Mouse (Mus musculus): ENCODE data around the gene Spaca4. TPM values are rescaled to one million over a fixed set of nuclear protein-coding genes. Genes with fewer than 3 reads are reported as not detected.

Gene Spaca4
- polyA plus RNA-seq, 1 experiment from 2014 or later = not detected

- H3K36me3 ChIP-seq (ENCODE audit: control insufficient read depth, insufficient read depth, low read length) = peaks cover 10% of the 10 kb centered on the region; the same call in 1 of the 2 replicates
- WGBS = 0% methylated on average over 7 of the region's 7 CpGs
- H3K9me3 ChIP-seq (ENCODE audit: control insufficient read depth, low read length) = no peaks in the 10 kb centered on the region
- peak overlapping the region; percentile 84; the same call in 1 of the 2 replicates for H3K9ac ChIP-seq (ENCODE audit: low read depth, low read length)
- H3K4me3 ChIP-seq (ENCODE audit: low read length) = peak overlapping the region; percentile 64
- H3K27ac ChIP-seq (ENCODE audit: low read depth, low read length) = peak overlapping the region; percentile 90; the same call in 1 of the 2 replicates
- peak; percentile 29; the same call in 1 of the 2 replicates for ATAC-seq (ENCODE audit: low FRiP score, low TSS enrichment)
- peak overlapping the region; percentile 93 for H3K4me2 ChIP-seq (replicated peaks; ENCODE audit: low read depth, low read length)
- peaks cover 35% of the 10 kb centered on the region for H3K4me1 ChIP-seq (ENCODE audit: control insufficient read depth, insufficient read depth, low read length)
- no peaks in the 10 kb centered on the region for H3K27me3 ChIP-seq (ENCODE audit: control insufficient read depth, insufficient read depth, low read length)
Observed at GRCm38 (mm10) chr7:45705873-45706281, 19.7 kb downstream of the Spaca4 start.

DNA sequence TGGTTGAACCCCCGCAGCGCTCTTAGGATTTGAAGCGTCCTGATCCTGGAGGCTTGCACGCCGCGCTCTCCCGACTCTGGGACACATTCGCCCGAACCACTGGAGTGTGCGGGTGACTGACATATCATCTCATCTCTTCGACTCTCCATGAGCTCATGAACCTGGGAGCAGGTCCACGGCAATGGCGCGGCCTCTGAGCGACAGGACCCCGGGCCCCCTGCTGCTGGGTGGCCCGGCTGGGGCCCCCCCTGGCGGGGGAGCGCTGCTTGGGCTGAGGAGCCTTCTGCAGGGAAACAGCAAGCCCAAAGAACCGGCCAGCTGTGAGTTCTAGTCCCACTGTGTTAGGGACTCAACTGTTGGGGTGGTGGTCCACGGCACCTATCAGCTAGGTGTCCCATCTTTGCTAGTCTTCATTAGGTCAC lies 20.2 kb downstream of the Spaca4 start:
- WGBS = under 1% methylated on average over 21 of the region's 21 CpGs
- Histone ChIP-seq H3K27me3 (ENCODE audit: control insufficient read depth, insufficient read depth, low read length) (no peaks in the 10 kb centered on the region; the same call in 1 of the 2 replicates), H3K27ac (ENCODE audit: low read depth, low read length) (peak overlapping the region; percentile 79), H3K36me3 (ENCODE audit: control insufficient read depth, insufficient read depth, low read length) (peaks cover 6% of the 10 kb centered on the region; the same call in 1 of the 2 replicates), H3K4me1 (ENCODE audit: control insufficient read depth, insufficient read depth, low read length) (peaks cover 38% of the 10 kb centered on the region), H3K9ac (ENCODE audit: low read depth, low read length) (peak overlapping the region; percentile 84), H3K9me3 (ENCODE audit: control insufficient read depth, low read length) (no peaks in the 10 kb centered on the region), H3K4me2 (replicated peaks; ENCODE audit: low read depth, low read length) (peak overlapping the region; percentile 93), H3K4me3 (ENCODE audit: low read length) (peak overlapping the region; percentile 64)
- peak; percentile 0 for ATAC-seq (ENCODE audit: low FRiP score, low TSS enrichment)

GRCm38 (mm10) chr7:45704730-45705442 lies 20.7 kb downstream of the Spaca4 start, which contains the start of gene Dbp:
TSS of gene Dbp (plus strand) at chr7:45705088.
- peaks cover 43% of the 10 kb centered on the region for H3K4me1 ChIP-seq (ENCODE audit: control insufficient read depth, insufficient read depth, low read length)
- H3K27ac ChIP-seq (ENCODE audit: low read depth, low read length) = peak within 1 kb of the TSS; percentile 79
- H3K4me3 ChIP-seq (ENCODE audit: low read length) = peak within 1 kb of the TSS; percentile 64
- peak within 1 kb of the TSS; percentile 93 for H3K4me2 ChIP-seq (replicated peaks; ENCODE audit: low read depth, low read length)
- under 1% methylated on average over 36 of the region's 36 CpGs for WGBS
- no peaks in the 10 kb centered on the region; the same call in none of the 2 replicates for H3K27me3 ChIP-seq (ENCODE audit: control insufficient read depth, insufficient read depth, low read length)
- no peaks in the 10 kb centered on the region for H3K9me3 ChIP-seq (ENCODE audit: control insufficient read depth, low read length)
- no peaks in the 10 kb centered on the region; the same call in 1 of the 2 replicates for H3K36me3 ChIP-seq (ENCODE audit: control insufficient read depth, insufficient read depth, low read length)
- ATAC-seq (ENCODE audit: low FRiP score, low TSS enrichment) = peak; percentile 87
- H3K9ac ChIP-seq (ENCODE audit: low read depth, low read length) = peak within 1 kb of the TSS; percentile 84

GRCm38 (mm10) chr7:45704046-45704559 lies 21.5 kb downstream of the Spaca4 start:
- Histone ChIP-seq H3K27ac (ENCODE audit: low read depth, low read length) (peak overlapping the region; percentile 69), H3K27me3 (ENCODE audit: control insufficient read depth, insufficient read depth, low read length) (peaks cover 5% of the 10 kb centered on the region), H3K36me3 (ENCODE audit: control insufficient read depth, insufficient read depth, low read length) (no peaks in the 10 kb centered on the region), H3K4me2 (replicated peaks; ENCODE audit: low read depth, low read length) (peak overlapping the region; percentile 84), H3K4me3 (ENCODE audit: low read length) (peak overlapping the region; percentile 64), H3K9me3 (ENCODE audit: control insufficient read depth, low read length) (no peaks in the 10 kb centered on the region), H3K9ac (ENCODE audit: low read depth, low read length) (peak overlapping the region; percentile 54; the same call in 1 of the 2 replicates), H3K4me1 (ENCODE audit: control insufficient read depth, insufficient read depth, low read length) (peaks cover 45% of the 10 kb centered on the region)
- peak; percentile 22 for ATAC-seq (ENCODE audit: low FRiP score, low TSS enrichment)
- WGBS = 2% methylated on average over 13 of the region's 13 CpGs

- Histone ChIP-seq H3K27me3 (ENCODE audit: control insufficient read depth, insufficient read depth, low read length) (peaks cover 8% of the 10 kb centered on the region), H3K9ac (ENCODE audit: low read depth, low read length) (peak overlapping the region; percentile 54), H3K27ac (ENCODE audit: low read depth, low read length) (peak overlapping the region; percentile 69), H3K4me1 (ENCODE audit: control insufficient read depth, insufficient read depth, low read length) (peaks cover 45% of the 10 kb centered on the region), H3K4me2 (replicated peaks; ENCODE audit: low read depth, low read length) (peak overlapping the region; percentile 84), H3K9me3 (ENCODE audit: control insufficient read depth, low read length) (no peaks in the 10 kb centered on the region), H3K4me3 (ENCODE audit: low read length) (peak overlapping the region; percentile 64), H3K36me3 (ENCODE audit: control insufficient read depth, insufficient read depth, low read length) (no peaks in the 10 kb centered on the region)
- no peak for ATAC-seq (ENCODE audit: low FRiP score, low TSS enrichment)
- WGBS = 49% methylated on average over 12 of the region's 12 CpGs
Observed at GRCm38 (mm10) chr7:45703521-45704033, 22.0 kb downstream of the Spaca4 start.

DNA sequence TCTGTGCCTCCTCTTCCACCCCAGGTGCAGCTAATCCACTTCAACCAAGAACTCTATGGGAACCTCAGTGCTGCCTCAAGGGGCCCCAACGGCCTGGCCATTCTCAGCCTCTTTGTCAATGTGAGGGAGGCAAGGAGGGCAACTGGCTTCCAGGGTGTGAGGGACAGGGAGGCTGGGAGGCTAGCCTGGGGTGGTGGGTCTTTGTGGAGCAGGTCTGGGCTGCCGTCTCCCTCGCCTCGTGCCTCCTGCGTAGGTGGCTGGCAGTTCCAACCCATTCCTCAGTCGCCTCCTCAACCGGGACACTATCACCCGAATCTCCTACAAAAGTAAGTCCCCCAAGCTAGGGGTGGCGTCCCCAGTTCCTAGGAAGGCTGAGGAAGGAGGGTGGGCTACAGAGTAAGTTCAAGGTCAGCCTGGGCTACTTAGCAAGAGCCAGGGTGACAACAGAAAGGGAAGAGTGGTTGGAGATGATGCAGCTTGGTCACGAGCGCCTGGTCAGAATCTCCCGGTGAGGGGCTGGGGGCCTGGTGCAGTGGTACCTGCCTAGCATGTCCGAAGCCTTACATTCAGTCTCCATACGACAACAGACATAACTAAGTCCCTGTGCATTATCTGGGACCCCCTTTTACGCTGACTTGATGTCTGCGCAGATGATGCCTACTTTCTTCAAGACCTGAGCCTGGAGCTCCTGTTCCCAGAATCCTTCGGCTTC lies 22.6 kb downstream of the Spaca4 start:
- Histone ChIP-seq H3K4me2 (replicated peaks; ENCODE audit: low read depth, low read length) (no peak overlapping the region), H3K4me3 (ENCODE audit: low read length) (no peak overlapping the region), H3K9me3 (ENCODE audit: control insufficient read depth, low read length) (no peaks in the 10 kb centered on the region), H3K36me3 (ENCODE audit: control insufficient read depth, insufficient read depth, low read length) (no peaks in the 10 kb centered on the region), H3K4me1 (ENCODE audit: control insufficient read depth, insufficient read depth, low read length) (peaks cover 39% of the 10 kb centered on the region), H3K27ac (ENCODE audit: low read depth, low read length) (no peak overlapping the region), H3K27me3 (ENCODE audit: control insufficient read depth, insufficient read depth, low read length) (peaks cover 12% of the 10 kb centered on the region), H3K9ac (ENCODE audit: low read depth, low read length) (no peak overlapping the region)
- WGBS = 92% methylated on average over 17 of the region's 17 CpGs
- no peak for ATAC-seq (ENCODE audit: low FRiP score, low TSS enrichment)

DNA sequence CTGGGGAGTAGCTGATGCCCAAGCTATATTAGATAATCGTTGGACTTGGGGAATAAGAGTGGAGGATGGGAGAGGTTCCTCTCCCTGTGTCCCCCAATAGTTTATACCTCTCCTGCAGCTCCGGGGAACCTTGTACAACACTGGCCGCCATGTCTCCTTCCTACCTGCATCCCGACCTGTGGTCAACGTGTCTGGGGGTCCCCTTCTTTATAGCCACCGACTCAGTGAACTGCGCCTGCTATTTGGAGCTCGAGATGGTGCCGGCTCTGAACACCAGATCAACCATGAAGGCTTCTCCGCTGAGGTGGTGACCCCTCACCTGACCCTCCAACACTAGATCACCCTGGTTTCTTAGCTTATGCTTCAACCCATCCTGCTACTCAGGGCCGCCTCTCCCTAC lies 23.3 kb downstream of the Spaca4 start:
- no peaks in the 10 kb centered on the region for H3K9me3 ChIP-seq (ENCODE audit: control insufficient read depth, low read length)
- WGBS = 89% methylated on average over 11 of the region's 11 CpGs
- no peak for ATAC-seq (ENCODE audit: low FRiP score, low TSS enrichment)
- H3K27ac ChIP-seq (ENCODE audit: low read depth, low read length) = no peak overlapping the region
- H3K36me3 ChIP-seq (ENCODE audit: control insufficient read depth, insufficient read depth, low read length) = no peaks in the 10 kb centered on the region
- H3K4me2 ChIP-seq (replicated peaks; ENCODE audit: low read depth, low read length) = no peak overlapping the region
- peaks cover 33% of the 10 kb centered on the region for H3K4me1 ChIP-seq (ENCODE audit: control insufficient read depth, insufficient read depth, low read length)
- no peak overlapping the region for H3K4me3 ChIP-seq (ENCODE audit: low read length)
- no peak overlapping the region for H3K9ac ChIP-seq (ENCODE audit: low read depth, low read length)
- H3K27me3 ChIP-seq (ENCODE audit: control insufficient read depth, insufficient read depth, low read length) = peaks cover 12% of the 10 kb centered on the region

GRCm38 (mm10) chr7:45701607-45702006 lies 24.0 kb downstream of the Spaca4 start:
- H3K4me2 ChIP-seq (replicated peaks; ENCODE audit: low read depth, low read length) = peak overlapping the region; percentile 92
- H3K36me3 ChIP-seq (ENCODE audit: control insufficient read depth, insufficient read depth, low read length) = no peaks in the 10 kb centered on the region
- no peak overlapping the region for H3K27ac ChIP-seq (ENCODE audit: low read depth, low read length)
- 89% methylated on average over 11 of the region's 11 CpGs for WGBS
- ATAC-seq (ENCODE audit: low FRiP score, low TSS enrichment) = no peak
- H3K9me3 ChIP-seq (ENCODE audit: control insufficient read depth, low read length) = no peaks in the 10 kb centered on the region
- H3K27me3 ChIP-seq (ENCODE audit: control insufficient read depth, insufficient read depth, low read length) = peaks cover 12% of the 10 kb centered on the region
- H3K4me3 ChIP-seq (ENCODE audit: low read length) = no peak overlapping the region
- H3K9ac ChIP-seq (ENCODE audit: low read depth, low read length) = peak overlapping the region; percentile 54; the same call in 1 of the 2 replicates
- peaks cover 29% of the 10 kb centered on the region for H3K4me1 ChIP-seq (ENCODE audit: control insufficient read depth, insufficient read depth, low read length)
